Mouse (Mus musculus) mature B cell (primary cell): ENCODE results near the gene Gas7.

Experiments used
- in situ Hi-C: fragments of 300-500 bp; cut with MboI; formaldehyde crosslinking; loops from 2 replicates; pipeline ENCODE4 v1.14.3; 2019

The Gas7 gene

DNA sequence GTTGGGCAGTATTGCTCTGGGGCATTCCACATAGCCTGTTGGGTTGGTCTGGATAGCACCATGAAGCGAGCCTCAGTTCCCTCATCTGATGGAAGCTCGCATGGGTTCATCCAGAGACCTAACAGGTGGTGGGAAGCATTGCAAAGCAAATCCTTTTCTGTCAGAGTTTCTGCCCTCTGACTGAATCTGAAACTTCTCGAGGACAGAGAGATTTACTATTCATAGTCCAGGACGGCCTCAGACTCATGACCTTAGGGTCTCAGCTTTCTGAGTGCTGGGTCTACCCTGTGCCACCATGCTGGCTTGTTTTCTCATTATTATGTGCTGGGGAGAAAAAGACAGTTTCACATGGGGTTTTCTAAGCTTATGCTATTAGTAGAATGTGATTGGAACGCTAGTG, 122.2 kb downstream of the Gas7 start:
- in situ Hi-C loops = no loop called here

DNA sequence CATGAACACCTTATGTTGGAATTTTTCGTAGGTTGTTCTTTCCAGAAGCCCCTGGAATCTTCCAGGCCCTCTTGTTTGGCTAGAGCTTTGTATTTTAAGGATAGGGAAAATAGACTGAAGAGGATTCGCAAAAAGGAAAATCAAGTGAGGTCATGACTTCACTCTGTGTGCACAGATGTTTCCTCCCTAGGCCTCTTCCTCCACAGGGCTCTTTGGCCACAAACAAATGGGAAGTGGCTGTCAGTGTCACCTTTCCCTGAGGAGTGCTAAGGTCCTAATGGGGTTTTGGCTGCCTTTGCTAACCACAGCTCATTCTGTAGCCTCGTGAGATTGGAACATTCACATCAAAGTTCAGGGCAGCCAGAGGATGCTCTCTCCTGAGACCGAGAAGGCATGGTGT, 122.8 kb downstream of the Gas7 start:
- in situ Hi-C loops = no loop called here

GRCm38 (mm10) chr11:67579136-67579535, 123.9 kb downstream of the Gas7 start:
- in situ Hi-C loops = no loop called here

DNA sequence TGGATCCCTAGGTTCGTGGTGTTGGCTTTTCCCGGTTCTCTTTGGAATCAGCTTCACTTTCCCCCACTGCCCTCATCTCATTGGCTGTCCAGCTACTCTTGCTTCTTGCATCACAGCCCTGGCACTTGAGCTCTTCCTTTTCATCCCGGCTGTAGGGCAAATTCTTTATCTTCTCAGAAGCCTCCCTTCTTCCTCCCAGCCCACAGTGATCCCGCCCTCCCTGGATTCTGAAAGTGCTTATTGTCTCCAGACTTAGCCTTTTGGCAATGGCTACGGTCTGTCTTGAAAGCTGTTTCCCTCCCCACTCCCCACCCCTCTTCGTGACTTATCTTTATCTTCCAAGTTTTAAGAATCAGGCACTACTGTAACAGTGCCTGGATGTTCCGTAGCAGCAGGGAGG, 126.3 kb downstream of the Gas7 start:
- in situ Hi-C loops = no loop called here

DNA sequence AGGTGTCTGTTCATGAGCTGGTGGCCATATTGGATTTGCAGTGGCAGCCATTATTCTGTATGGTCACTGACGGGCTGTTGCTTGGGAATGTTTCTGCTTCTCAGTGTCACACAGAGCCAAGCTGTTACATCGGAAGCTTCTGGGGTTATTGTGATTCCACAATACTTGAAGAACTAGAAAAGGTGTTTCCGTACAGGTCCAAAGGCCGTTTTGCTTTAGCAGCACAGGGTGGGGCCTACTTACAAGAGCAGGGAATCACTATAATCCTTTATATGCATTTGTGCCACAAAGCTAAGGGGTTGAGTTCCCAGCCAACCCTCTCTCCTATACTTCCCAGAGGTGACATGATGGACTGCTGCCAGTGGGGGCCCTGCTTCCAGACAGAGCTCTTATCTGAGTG, 127.3 kb downstream of the Gas7 start:
- in situ Hi-C loops = no loop called here

GRCm38 (mm10) chr11:67585016-67585415, 129.8 kb downstream of the Gas7 start:
- in situ Hi-C loops = no loop called here

GRCm38 (mm10) chr11:67585629-67586028, 130.4 kb downstream of the Gas7 start:
- in situ Hi-C loops = no loop called here

DNA sequence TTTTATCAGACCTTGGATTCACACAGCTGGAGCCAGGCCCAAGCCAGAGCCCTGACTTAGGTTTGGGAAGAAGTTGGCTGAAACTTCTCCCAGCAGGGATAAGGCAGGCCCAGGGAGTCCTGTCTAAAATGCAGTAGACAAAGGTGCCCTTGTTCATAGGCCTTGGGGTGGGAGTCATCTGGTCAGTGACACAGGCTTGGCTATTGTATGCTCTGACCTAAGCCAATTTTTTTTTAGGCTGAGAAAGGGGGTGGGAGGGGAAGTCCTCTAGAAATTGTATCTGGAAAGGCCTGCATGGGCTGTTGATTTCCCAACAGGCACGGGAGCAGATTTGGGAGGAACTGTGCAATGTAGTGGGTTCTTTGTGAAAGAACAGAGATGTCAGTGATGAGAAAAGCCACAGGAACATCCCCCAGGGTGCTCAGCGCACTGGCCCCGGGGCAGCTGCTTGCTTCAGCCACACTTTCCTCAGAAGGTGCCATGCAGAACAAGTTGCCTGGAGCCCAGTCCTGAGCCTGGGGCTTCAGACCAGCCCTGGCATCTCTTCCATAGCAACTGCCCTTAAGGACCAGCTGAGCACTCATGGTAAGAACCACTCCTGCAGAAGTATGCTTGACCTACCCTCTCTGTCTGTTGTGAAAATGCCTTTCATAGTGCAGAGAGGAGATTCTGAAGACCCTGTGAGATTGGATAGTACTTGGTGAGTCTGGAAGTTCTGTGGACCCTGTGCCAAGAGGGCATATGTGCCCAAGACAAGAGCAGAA, 131.2 kb downstream of the Gas7 start:
- in situ Hi-C loops = no loop called here

DNA sequence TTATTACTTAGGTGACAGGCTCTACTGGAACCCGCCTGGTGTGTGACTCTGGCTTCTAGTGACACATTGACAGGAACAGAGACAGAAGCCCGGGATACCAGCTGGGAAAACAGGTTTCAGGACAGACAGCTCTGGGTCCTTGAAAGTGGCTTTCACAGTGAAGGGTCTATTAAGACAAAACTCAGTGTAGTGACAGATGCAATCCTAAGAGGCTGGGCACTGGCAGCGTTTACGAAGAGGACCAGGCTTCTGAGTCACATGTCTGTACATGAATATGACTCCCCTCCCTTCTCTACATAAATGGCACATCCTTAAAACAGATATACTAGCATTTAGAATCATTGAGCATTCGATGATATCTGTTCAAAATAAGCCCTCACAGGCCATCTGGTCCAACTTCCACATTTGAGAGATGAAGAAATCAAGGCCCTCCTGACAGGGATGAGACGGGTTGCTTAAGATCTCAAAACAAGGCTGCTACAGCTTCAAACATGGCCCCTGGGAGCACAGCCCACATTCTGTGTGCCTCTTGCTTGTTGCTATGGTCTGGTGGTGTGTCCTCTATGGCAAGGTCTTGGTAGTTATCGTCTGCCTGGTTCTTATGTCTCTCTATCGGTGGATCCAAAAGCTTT, 133.1 kb downstream of the Gas7 start:
- in situ Hi-C loops = no loop called here

GRCm38 (mm10) chr11:67588828-67589314, 133.6 kb downstream of the Gas7 start:
- in situ Hi-C loops = no loop called here

DNA sequence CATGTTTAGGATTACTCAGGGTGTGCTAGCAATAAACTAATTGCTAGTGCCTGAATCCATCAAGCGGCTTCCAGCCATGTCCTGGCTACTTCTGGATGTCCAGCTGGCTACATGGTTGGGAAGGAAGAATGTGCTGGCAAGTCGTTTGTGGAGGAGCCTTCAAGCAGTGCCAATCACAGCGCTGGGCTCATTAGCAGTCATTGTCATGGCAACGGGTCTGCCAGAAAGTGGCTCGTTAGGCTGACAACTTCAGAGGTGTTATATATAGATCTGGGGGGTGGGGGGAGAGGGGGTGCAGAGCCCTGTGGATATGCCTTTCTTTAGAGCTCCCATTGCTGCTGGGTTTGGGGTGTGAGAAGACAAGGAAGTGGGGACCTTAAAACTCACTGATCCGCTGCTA, 141.0 kb downstream of the Gas7 start:
- in situ Hi-C loops = no loop called here

DNA sequence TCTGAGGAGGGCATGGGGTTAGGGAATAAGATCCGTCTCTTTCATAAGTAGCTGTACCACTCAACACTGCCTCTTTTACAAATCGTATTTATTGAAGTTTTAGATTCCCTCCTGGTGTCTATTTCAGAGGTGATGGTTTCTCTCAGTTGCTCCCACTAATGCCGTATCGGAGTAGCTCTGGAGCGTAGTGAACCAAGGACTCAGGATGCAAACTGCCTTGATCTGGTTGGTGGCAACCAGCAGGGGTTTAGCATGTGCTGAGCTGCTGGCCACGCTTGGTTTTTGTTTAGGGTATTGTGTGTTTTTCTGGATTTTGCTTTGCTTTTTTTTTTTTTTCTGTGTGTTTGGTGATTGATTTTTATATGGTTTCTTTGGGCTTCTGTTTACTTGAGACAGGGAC, 141.6 kb downstream of the Gas7 start:
- in situ Hi-C loops = no loop called here

GRCm38 (mm10) chr11:67597388-67597787, 142.2 kb downstream of the Gas7 start:
- in situ Hi-C loops = no loop called here

GRCm38 (mm10) chr11:67599141-67599540, 143.9 kb downstream of the Gas7 start:
- in situ Hi-C loops = no loop called here

GRCm38 (mm10) chr11:67600710-67601430, 145.6 kb downstream of the Gas7 start:
- in situ Hi-C loops = no loop called here

- in situ Hi-C loops = no loop called here
Observed at GRCm38 (mm10) chr11:67602711-67603369, 147.6 kb downstream of the Gas7 start.

GRCm38 (mm10) chr11:67604481-67604880, 149.2 kb downstream of the Gas7 start:
- in situ Hi-C loops = no loop called here

- in situ Hi-C loops = no loop called here
Observed at GRCm38 (mm10) chr11:67608114-67608683, 153.0 kb downstream of the Gas7 start.

DNA sequence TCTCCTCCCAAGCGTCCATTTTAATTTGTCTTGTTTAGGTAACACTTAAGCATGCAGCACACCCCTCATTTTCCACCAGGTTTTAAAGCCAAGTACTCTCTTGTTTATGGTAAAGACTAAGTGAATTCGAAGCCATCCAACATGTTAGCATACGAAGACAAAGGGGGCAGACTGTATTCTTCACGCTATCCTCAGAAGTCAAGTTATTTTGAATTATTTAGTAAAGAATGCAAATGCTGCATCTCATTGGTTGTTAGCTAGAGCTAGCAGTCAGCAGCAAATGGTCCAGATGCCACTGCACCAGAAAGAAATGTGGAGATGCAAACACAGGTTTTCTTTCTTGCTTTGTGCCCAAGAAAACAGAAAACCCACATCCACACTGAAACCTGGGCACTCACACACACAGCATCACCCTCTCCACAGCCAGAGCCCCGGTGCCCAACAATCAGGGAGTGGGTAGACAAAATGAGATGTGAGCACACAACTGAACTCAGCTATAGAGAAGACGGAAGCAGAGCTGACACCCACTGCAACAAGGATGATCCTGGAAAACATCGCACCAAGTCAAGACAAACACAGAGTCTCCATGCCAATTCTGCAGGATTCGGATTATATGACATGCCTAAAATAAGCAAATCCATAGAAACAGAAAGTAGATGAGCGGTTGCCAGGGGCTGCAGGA, 157.1 kb downstream of the Gas7 start:
- in situ Hi-C loops = no loop called here

DNA sequence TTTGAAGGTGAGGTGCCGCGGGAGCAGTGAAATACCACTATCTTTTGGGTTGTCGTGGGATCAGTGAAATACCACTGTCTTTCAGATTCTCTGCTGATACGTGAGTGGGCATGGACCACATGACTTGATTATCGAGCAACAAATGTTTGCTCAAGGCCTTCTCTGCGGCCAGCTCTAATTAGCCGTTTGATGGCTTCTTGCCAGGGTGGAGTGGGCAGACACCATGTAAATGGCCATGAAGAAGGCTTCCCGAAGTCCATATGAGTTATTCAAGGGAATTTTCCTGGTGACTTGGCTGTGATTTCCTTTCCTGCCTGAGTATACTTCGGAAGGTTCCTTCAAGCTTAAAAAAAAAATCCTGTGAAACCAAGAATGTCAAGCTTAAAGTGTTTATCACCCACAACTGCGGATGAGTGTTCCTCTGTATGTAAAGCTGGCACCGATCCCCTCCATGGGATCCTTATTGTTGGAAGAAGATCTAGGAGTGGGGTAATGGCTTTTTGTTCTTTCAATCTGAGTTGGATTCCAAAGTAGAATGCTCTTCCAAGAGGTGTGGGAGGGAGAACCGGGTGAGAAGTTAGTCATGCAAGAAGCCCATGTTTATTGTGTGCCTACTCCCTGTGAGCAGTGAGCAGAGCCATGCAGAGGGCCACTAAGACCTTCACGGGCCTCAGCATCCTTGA, 161.5 kb downstream of the Gas7 start:
- in situ Hi-C loops = no loop called here

GRCm38 (mm10) chr11:67622340-67622739, 167.1 kb downstream of the Gas7 start:
- in situ Hi-C loops = no loop called here
